Mouse (Mus musculus): ENCODE measurements around the gene Ermap. TPM values are rescaled to one million over a fixed set of nuclear protein-coding genes. Genes with fewer than 3 reads are reported as not detected.

Gene Ermap
- total RNA-seq, 2 experiments from 2014 or later, result 0.05 to 0.24 TPM

DNA sequence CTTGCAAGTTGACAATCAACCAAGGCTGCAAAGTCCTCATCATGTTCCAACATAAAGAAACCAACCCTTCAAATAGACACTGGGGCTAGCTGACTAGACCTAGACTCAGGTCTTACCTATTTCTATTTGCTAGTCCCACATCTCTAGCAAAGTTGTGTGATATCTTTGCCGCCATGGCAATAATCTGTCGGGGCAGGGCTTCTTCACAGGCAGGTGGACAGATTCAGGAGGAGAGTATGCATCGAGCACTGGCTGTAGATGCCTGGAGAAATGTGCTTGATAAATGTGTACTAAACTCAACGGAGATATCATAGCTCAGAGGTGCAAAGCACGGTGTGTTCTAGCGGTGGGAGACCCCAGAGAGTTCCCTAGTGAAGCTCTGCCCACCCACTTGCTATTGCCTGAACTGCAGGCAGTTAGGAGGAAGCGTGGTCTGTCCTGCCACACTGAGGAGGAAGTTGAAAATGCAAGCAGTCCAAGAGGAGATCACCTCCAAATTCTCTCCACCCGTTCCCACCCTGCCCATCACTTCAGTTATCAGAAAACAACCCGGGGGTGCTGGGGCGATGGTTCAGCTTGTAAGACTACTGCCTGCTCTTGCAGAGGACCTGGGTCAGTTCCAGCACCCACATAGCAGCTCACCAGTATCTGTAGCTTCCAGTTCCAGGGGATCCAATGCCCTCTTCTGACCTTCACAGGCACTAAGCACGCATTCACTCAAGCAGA lies 1.6 kb downstream of the Ermap start:
- intact Hi-C loops (cut with DNase I), result no loop called here
- DNase-seq, result no peak

DNA sequence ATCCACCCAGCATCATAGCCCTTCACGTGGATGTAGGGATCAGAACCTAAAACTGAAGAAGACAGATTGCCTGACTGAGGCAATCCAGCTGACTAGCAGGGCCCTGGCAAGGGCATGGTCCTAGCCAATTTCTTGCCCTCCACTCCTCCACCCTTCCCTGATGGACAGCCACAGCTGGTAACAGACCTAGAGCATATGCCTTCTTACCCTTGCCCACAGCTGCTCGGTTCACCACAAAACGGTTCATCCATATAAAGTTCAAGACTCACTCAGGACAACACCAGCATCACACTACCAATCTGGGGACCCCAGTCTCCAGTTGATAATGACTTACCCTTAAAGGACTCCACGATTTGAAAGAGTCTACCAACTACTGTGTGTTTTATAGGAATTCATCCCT lies 4.0 kb downstream of the Ermap start:
- DNase-seq, result no peak
- intact Hi-C loops (cut with DNase I), result no loop called here

DNA sequence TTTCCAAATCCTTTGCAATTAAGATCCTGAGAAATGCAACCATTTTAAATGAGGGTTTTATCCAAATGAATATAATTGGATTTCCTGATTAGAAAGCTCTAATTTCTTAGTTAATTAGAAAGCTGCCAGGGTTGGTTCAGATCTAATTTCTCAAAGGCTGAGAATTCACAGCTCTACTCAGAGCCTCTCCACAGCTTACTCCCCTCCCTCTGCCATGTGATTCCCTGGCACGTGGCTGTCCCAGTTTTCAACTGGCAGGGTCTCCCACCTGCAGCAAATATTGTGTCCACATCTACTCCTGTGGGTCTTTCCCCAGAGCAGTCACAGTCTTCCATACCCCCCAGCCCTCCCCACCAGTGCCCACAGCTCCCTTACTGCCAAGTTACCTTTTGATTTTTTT lies 6.3 kb downstream of the Ermap start:
- intact Hi-C loops (cut with DNase I), result no loop called here
- no peak for DNase-seq

DNA sequence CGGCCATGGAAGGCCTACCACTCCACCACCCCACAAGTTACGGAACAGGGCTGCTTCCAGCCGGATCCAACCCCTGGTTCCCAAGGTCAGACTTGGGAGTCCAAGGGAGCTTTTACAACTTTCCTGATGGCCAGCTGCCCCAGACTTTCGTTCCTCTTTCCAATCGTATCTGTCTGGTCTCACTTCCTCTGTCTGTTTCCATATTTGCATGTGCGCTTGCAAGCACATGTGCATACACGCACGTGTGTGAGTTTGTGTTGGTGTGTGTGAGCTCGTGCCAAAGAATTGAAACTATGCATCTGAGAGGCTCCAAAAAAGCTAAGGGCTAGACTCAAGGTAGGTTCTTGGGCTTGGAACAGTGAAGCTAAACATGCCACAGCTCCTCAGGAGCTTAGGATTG lies 8.4 kb downstream of the Ermap start:
- intact Hi-C loops (cut with DNase I), result no loop called here
- no peak for DNase-seq

DNA sequence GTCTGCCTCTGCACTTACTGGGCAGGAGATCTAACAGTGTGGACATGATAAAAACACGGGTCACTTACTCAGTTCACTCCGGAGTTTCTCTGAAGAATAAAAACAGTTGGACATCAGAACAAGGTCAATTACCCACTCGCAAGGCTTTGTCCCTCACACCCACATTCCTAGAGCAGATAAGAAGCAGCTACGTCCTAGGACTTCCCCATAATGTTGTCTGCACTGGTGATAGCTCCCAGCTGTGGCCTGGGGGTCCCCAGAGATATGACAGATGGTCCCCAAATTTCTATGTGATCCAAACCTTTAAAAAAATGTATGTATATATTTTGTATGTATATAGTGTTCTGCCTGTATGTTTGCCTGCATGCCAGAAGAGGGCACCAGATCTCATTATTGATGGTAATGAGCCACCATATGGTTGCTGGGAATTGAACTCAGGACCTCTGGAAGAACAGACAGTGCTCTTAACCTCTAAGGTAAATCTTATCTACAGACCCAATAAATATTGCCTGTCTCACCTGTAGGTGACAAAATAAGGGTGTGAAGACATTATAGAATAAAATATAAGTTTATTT lies 9.6 kb downstream of the Ermap start:
- intact Hi-C loops (cut with DNase I), result no loop called here
- DNase-seq, result no peak

DNA sequence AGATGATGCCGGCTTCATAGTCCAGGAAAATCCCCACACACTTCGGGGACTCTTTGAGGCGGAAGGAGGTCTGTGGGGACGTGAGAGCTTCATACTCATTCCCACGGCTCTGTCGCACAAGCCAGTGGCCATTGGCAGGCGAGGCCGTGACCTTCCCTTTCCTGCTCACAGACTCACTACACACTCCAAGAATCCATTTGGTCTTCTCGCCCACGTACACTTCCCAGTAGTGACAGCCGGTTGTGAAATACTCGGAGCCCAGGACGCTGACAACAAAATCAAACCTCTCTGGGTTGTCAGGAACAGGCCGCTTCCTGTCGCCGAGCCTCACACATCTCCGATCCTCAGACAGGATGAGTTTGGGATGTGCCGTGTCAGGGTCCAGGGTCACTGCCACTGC lies 11.5 kb downstream of the Ermap start:
- intact Hi-C loops (cut with DNase I), result loop anchor here (10.0 kb wide), 1 partner anchor 554 kb away; the partner anchor contains the start of genes Cfap57 and Ebna1bp2
- peak; percentile 21 to 33 for DNase-seq

DNA sequence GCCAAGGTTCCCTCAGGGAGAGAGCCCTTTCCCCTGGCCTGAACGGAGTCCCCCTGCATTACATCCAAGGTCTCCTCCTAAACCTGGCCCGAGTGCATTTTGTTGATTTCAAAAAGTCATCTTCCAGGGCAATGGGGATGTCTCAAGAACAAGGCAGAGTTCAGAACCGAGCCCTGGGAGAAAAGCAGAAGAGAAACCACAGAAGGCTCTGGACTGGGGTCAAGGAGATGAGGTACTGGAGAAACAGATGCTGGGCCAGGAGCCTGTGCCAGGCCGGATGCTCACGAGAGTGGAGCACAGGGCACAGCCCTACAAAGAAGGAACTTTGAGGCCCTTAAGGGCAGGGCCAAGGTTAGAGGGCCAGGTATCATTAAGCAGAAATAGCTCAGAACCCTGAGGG lies 12.1 kb downstream of the Ermap start:
- intact Hi-C loops (cut with DNase I), result loop anchor here (10.0 kb wide), 1 partner anchor 553 kb away; the partner anchor contains the start of genes Cfap57 and Ebna1bp2
- peak in 1 of 2 experiments; percentile 31 for DNase-seq

DNA sequence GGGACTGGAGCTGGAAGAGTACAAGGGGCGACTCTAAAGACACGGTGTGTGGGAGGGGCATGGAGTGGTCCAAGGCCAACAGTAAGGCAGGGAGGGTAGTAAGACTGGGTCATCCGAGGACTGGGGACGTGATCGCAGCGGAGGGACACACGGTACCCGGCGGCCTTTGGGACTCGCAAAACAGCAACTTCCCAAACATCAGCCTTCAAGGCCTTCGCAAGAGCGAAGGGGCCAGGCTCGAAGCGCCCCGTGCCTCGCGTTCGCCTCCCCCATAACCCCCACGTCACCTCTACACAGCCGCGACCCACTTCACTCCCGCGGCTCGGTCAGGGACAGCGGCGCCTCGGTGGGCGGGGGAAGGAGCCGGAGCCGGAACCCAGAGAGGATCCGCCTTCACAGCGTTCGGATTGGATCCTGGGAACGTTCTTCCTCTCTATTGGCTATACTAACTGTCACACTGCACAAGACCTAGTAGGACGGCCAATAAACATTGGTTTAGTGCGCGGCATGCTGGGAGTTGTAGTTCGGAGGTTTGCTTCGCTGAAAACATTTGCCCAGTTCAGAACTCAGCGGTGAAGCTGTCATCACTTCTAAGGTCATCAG lies 15.9 kb downstream of the Ermap start, which contains the start of gene Zfp691:
Gene Zfp691 (minus strand): TSS at position 345 of the 603 bp plus-strand sequence.
- DNase-seq, result peak; percentile 92 to 94
- intact Hi-C loops (cut with DNase I), result loop anchor here (10.0 kb wide), 1 partner anchor 549 kb away; the partner anchor contains the start of genes Cfap57 and Ebna1bp2

DNA sequence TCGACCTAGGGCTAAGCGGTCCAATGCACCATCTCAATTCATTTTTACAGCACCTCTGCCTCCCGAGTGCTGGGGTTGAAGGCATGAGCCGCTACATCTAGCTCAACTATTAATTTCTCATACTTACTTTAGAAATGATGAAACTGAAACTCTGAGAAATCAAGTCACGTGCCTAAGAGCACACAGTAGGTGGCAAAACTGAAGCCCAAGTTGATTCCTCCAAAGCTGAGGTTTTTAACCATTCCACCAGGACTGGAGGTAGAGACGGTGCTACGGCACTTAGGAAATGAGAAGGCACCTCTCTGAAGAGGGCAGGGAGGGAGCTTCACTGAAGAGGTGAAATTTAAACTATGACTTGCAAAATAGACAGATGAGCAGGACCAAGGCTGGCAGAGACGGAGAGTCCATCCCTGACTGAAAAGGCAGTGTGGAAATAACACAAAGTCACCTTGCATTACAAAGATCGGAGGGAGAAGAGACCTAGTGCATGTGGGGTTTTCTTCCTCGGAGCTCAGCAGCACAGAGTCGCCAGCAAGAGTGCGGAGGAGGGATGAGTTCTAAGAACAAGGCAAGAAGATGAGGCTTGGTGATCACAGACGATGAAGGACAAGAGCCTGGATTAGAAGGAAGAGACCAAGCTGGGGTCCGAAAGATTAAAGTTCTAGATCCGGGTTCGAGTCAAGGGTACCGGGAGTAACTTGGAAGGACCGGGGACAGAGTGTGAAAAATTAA lies 16.7 kb downstream of the Ermap start:
- intact Hi-C loops (cut with DNase I), result loop anchor here (10.0 kb wide), 1 partner anchor 548 kb away; the partner anchor contains the start of genes Cfap57 and Ebna1bp2
- no peak for DNase-seq

DNA sequence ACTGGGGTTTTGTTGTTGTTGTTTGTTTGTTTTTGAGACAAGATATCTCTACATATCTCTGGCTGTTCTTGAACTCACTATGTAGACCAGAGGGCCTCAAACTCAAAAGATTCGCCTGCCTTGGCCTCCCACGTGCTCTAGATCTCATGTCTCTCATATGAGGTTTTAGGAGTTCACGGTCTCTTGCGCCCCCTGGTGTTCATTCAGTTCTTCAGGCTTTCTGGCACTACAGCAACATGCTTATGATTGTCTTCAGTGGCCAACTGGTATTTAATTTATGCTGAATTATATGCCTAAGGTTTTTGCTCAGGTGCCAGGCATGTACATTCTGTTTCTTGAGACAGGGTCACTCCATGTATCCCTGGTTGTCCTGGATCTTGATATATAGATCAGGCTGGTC lies 22.1 kb downstream of the Ermap start:
- peak; percentile 82 to 88 for DNase-seq
- intact Hi-C loops (cut with DNase I), result loop anchor here (1.0 to 5.0 kb wide), 2 partner anchors 35 to 162 kb away; no protein-coding TSS in a partner anchor

DNA sequence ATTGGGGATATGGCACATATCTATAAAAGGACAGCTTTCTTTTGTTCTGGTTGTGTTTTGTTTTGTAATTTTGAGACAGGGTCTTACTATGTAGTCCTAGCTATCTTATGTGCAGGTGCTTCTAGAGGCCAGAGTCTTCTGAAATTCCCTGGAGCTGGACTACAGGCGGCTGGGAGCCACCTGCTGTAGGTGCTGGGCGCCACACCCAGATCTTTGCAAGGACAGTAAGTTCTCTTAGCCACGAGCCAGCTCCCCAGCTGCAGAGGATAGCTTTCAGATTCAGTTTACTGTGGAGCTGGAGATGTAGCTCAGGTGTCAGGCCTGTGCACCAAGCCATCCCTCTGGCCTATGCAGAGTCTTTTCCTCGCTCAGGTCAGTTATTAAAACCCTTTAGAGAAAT lies 22.7 kb downstream of the Ermap start:
- no peak for DNase-seq
- intact Hi-C loops (cut with DNase I), result loop anchor here (1.0 to 5.0 kb wide), 2 partner anchors 35 to 162 kb away; no protein-coding TSS in a partner anchor

DNA sequence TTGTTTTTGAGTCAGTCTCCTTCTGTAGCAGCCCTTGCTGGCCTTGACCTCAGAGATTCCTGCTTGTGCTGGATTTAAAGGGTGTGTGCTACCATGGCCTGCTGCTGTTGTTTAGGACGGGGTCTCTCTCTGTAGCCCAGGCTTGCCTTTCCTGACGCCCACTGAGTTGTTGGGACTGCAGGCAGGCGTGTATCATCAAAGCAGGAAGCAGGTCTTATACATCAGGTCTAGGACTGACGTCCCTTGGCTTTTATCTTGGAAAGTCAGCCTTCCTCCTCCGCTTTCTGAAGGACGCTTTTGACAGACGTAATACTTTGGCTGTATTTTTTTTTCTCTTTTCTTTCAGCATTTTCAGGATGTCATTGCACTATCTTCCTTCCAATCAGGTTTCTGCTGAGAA lies 23.9 kb downstream of the Ermap start:
- intact Hi-C loops (cut with DNase I), result loop anchor here (5.0 kb wide), 1 partner anchor 36 kb away; no protein-coding TSS in a partner anchor
- no peak for DNase-seq

DNA sequence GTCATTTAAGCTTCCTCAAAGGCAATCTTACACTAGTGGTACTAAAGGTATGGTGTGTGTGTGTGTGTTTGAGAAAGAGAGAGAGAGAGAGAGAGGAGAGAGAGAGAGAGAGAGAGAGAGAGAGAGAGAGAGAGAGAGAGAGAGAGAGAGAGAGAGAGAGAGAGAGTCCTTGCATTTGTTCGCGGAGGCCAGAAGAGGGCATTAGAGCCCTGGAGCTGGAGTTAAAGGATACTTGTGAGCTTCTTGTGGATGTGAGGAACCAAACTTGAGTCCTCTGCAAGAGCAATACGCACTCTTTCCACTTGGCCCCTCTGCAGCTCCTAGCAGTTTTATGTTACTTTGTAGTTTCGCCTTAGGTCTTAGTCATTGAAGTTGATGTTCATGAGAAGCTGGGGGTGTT lies 26.8 kb downstream of the Ermap start:
- no peak for DNase-seq
- intact Hi-C loops (cut with DNase I), result no loop called here

DNA sequence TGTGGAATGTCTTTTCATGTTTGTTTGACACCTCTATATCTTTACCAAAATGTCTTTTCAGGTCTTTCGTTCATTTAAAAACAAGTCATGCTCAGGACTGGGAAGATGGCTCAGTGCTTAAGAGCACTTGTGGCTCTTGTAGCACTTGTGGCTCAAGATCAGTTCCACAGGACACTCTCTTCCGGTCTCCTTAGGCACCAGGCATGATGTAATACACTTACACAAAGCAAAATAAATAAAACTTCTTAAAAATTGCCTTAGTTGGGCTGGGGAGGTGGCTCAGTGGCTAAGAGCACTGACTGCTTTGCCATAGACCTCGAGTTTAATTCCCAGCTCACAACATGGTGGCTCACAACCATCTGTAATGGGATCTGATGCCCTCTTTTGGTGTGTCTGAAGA lies 28.5 kb downstream of the Ermap start:
- no peak for DNase-seq
- intact Hi-C loops (cut with DNase I), result no loop called here

DNA sequence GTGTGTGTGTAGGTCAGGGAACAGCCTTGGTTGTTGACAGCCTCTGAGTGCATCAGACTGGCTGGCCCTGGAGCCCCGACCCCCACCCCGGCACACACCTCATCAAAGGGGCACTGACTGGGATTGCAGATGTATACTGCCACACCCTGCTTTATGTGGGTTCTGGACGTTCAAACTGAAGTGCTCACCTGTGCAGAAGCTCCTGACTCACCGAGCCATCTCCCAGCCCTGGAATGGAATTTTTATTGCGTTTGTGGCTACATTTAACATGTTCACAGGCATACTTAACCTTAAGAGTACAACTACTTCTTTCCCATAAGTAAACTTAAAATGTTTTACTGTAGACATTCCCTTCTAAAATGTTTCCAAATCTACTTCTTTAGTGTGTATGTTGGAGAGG lies 31.9 kb downstream of the Ermap start:
- intact Hi-C loops (cut with DNase I), result no loop called here
- no peak for DNase-seq

DNA sequence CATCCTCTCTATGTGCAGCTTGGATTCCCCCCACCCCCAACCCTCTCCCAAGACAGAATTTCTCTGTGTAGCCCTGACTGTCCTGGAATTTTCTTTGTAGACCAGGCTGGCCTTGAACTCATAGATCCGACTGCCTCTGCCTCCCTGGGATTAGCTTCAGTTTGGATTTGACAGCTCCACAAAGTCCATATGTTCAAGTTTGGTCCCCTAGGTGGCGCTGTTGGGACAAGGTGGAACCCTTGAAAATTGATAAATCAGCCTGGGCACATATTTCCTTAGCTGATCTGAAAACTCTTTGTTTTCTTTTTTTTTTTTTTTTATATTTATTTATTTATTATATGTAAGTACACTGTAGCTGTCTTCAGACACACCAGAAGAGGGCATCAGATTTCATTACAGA lies 32.6 kb downstream of the Ermap start:
- intact Hi-C loops (cut with DNase I), result no loop called here
- peak; percentile 65 to 79 for DNase-seq

DNA sequence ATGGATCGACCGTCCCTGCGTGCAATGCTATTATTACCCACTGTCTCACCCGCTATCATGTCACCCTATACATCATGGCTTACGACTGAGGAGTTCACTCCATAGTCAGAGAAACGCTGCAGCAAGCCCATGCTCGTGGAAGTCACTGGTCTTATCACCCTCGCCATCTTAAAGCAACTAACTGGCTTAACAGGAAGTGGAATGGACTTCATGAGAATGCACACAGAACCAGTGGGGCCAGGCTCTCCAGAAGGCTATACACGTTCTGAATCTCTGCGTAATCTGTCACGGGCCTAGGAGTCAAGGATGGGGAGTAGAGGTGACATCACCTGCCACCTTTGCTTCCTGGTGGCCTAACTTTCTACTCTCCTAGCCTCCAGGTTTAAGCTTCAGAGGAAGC lies 41.1 kb downstream of the Ermap start:
- DNase-seq, result no peak
- intact Hi-C loops (cut with DNase I), result no loop called here

DNA sequence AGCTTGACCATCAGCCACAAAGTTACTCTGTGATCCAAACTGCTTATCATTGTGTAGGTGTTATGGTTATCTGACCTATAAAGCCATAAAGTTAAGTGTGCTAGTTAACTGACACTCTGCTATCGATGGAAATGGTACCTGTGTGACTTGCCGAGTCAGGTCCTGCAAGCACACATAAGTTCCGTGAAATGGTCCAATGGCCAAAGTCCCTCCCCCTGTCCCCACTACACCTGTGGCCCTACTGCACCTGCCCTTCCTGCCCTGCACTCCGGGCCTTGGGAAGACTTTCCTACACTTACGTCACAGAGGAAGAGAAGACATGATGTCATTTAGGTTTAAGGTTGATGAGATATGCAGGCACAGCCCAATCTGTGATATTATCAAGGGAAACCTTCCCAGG lies 42.5 kb downstream of the Ermap start:
- intact Hi-C loops (cut with DNase I), result no loop called here

DNA sequence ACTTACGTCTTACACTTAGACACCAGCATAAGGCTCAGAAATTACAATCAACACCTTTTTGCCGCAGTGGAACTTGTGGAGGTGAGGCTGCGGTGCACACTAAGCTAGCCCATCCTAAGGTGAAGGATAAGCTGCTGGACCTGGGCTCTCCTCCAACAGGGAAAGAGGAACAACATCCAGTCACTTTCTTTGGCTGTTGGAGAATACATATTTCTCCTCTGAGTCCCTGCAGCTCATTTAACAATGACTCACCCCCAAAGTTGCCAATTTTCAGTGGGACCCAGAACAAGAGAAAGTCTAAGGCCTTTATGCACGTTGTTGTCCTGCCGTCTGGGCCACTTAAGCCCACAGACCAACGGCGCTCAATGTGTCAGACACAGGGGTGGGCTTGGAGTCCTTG lies 43.0 kb downstream of the Ermap start:
- intact Hi-C loops (cut with DNase I), result no loop called here
- no peak for DNase-seq

More for the DNA sequence above, 42.5 kb downstream of the Ermap start:
- DNase-seq, result no peak

DNA sequence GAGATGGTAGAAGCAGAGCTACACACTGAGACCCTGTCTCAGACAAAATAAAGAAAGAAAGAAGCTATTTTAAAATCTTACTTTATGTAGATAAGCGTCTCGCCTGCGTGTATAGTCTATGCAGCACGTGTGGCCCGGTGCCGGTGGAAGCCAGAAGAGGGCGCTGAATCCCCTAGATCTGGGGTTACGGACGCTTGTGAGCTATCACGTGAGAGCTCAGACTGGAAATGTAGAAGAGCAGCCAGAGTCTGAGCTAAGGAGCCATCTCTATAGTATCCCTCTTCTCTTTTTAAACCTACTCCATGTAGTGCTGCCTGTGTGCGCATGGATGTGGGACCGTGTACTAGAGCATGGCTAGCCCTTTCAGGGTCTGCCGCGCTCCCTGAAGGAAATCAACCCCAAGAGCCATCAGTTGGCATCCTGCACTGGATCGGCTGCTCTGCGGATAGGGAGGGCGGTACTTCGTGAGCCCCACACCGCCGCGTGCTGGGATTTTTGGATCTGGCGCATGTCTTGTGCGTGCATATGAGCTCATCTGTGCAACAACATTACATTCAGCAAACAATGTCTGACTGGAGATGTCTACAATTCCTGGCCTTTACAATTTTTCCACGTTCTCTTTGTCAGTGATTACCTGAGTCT lies 47.5 kb downstream of the Ermap start:
- intact Hi-C loops (cut with DNase I), result no loop called here
- DNase-seq, result peak; percentile 46 to 67
